Mouse (Mus musculus): ENCODE results near the gene Eif1b. TPM values are rescaled to one million over a fixed set of nuclear protein-coding genes. Genes with fewer than 3 reads are reported as not detected.

Gene Eif1b
- 272 TPM in 2 replicates for polyA plus RNA-seq (2016; fragmentation: Nextera tagmentation; extraction: Ambion mirVana)

GRCm38 (mm10) chr9:120492010-120492399, at the start of gene Eif1b:
Eif1b (plus strand) TSS chr9:120492232.
- peak within 1 kb of the TSS; percentile 100 for H3K4me3 ChIP-seq
- peak within 1 kb of the TSS; percentile 100 for H3K27ac ChIP-seq
- peaks cover 24% of the 10 kb centered on the region for H3K4me1 ChIP-seq
- H3K9me3 ChIP-seq = no peaks in the 10 kb centered on the region
- WGBS = 4% methylated on average over 19 of the region's 19 CpGs
- no peak for DNase-seq (ENCODE audit: extremely low spot score, low spot score)
- H3K36me3 ChIP-seq (replicated peaks) = peaks cover 31% of the 10 kb centered on the region
- no peaks in the 10 kb centered on the region for H3K27me3 ChIP-seq (ENCODE audit: poor library complexity, severe bottlenecking)

GRCm38 (mm10) chr9:120444642-120445041, 47.4 kb upstream of the Eif1b start:
- H3K4me1 ChIP-seq = no peaks in the 10 kb centered on the region
- peaks cover 6% of the 10 kb centered on the region; the same call in 1 of the 2 replicates for H3K9me3 ChIP-seq
- 87% methylated on average over 9 of the region's 9 CpGs for WGBS
- H3K36me3 ChIP-seq (replicated peaks) = no peaks in the 10 kb centered on the region
- no peaks in the 10 kb centered on the region for H3K27me3 ChIP-seq (ENCODE audit: poor library complexity, severe bottlenecking)
- no peak overlapping the region for H3K4me3 ChIP-seq
- DNase-seq (ENCODE audit: extremely low spot score, low spot score) = no peak
- H3K27ac ChIP-seq = 0 out of 2 replicates have a peak overlapping the region, but pooled peaks have one; percentile 4

GRCm38 (mm10) chr9:120449696-120450329, 42.2 kb upstream of the Eif1b start:
- WGBS = 82% methylated on average over 6 of the region's 6 CpGs
- Histone ChIP-seq H3K27ac (no peak overlapping the region), H3K4me3 (no peak overlapping the region), H3K36me3 (replicated peaks) (no peaks in the 10 kb centered on the region), H3K27me3 (ENCODE audit: poor library complexity, severe bottlenecking) (no peaks in the 10 kb centered on the region), H3K9me3 (no peaks in the 10 kb centered on the region), H3K4me1 (peaks cover 6% of the 10 kb centered on the region)
- no peak for DNase-seq (ENCODE audit: extremely low spot score, low spot score)

GRCm38 (mm10) chr9:120455768-120456655, 36.0 kb upstream of the Eif1b start:
- peak; percentile 75 for DNase-seq (ENCODE audit: extremely low spot score, low spot score)
- Histone ChIP-seq H3K4me1 (peaks cover 30% of the 10 kb centered on the region), H3K27ac (peak overlapping the region; percentile 89), H3K4me3 (peak overlapping the region; percentile 18), H3K36me3 (replicated peaks) (no peaks in the 10 kb centered on the region), H3K9me3 (peaks cover 4% of the 10 kb centered on the region; the same call in 1 of the 2 replicates), H3K27me3 (ENCODE audit: poor library complexity, severe bottlenecking) (no peaks in the 10 kb centered on the region)
- 8% methylated on average over 9 of the region's 9 CpGs for WGBS

GRCm38 (mm10) chr9:120470431-120470830, 21.6 kb upstream of the Eif1b start:
- Histone ChIP-seq H3K36me3 (replicated peaks) (no peaks in the 10 kb centered on the region), H3K9me3 (no peaks in the 10 kb centered on the region), H3K4me1 (peaks cover 10% of the 10 kb centered on the region), H3K27me3 (ENCODE audit: poor library complexity, severe bottlenecking) (no peaks in the 10 kb centered on the region), H3K27ac (no peak overlapping the region), H3K4me3 (no peak overlapping the region)
- 94% methylated on average over 1 of the region's 1 CpGs for WGBS
- no peak for DNase-seq (ENCODE audit: extremely low spot score, low spot score)

- no peak overlapping the region for H3K27ac ChIP-seq
- DNase-seq (ENCODE audit: extremely low spot score, low spot score) = no peak
- WGBS = 96% methylated on average over 3 of the region's 3 CpGs
- peaks cover 7% of the 10 kb centered on the region; the same call in 1 of the 2 replicates for H3K4me1 ChIP-seq
- no peaks in the 10 kb centered on the region for H3K27me3 ChIP-seq (ENCODE audit: poor library complexity, severe bottlenecking)
- H3K9me3 ChIP-seq = no peaks in the 10 kb centered on the region
- no peaks in the 10 kb centered on the region for H3K36me3 ChIP-seq (replicated peaks)
- no peak overlapping the region for H3K4me3 ChIP-seq
Measured at GRCm38 (mm10) chr9:120481644-120482043, 10.4 kb upstream of the Eif1b start.

GRCm38 (mm10) chr9:120482382-120482781, 9.7 kb upstream of the Eif1b start:
- H3K27ac ChIP-seq = no peak overlapping the region
- no peak for DNase-seq (ENCODE audit: extremely low spot score, low spot score)
- peaks cover 7% of the 10 kb centered on the region; the same call in 1 of the 2 replicates for H3K4me1 ChIP-seq
- WGBS = 92% methylated on average over 4 of the region's 4 CpGs
- H3K27me3 ChIP-seq (ENCODE audit: poor library complexity, severe bottlenecking) = no peaks in the 10 kb centered on the region
- no peaks in the 10 kb centered on the region for H3K9me3 ChIP-seq
- no peaks in the 10 kb centered on the region for H3K36me3 ChIP-seq (replicated peaks)
- H3K4me3 ChIP-seq = no peak overlapping the region

GRCm38 (mm10) chr9:120483101-120483500, 8.9 kb upstream of the Eif1b start:
- Histone ChIP-seq H3K4me1 (peaks cover 7% of the 10 kb centered on the region; the same call in 1 of the 2 replicates), H3K27ac (no peak overlapping the region), H3K27me3 (ENCODE audit: poor library complexity, severe bottlenecking) (no peaks in the 10 kb centered on the region), H3K36me3 (replicated peaks) (no peaks in the 10 kb centered on the region), H3K9me3 (no peaks in the 10 kb centered on the region), H3K4me3 (no peak overlapping the region)
- WGBS = 86% methylated on average over 8 of the region's 8 CpGs
- DNase-seq (ENCODE audit: extremely low spot score, low spot score) = no peak

GRCm38 (mm10) chr9:120487076-120487475, 5.0 kb upstream of the Eif1b start:
- WGBS = 91% methylated on average over 8 of the region's 8 CpGs
- Histone ChIP-seq H3K9me3 (no peaks in the 10 kb centered on the region), H3K27ac (no peak overlapping the region), H3K4me3 (no peak overlapping the region), H3K36me3 (replicated peaks) (no peaks in the 10 kb centered on the region), H3K27me3 (ENCODE audit: poor library complexity, severe bottlenecking) (no peaks in the 10 kb centered on the region), H3K4me1 (peaks cover 12% of the 10 kb centered on the region)
- no peak for DNase-seq (ENCODE audit: extremely low spot score, low spot score)

GRCm38 (mm10) chr9:120491509-120491908, 523 bp upstream of the Eif1b start:
- peaks cover 27% of the 10 kb centered on the region for H3K36me3 ChIP-seq (replicated peaks)
- peak overlapping the region; percentile 100 for H3K27ac ChIP-seq
- 85% methylated on average over 3 of the region's 3 CpGs for WGBS
- H3K4me1 ChIP-seq = peaks cover 24% of the 10 kb centered on the region
- H3K4me3 ChIP-seq = peak overlapping the region; percentile 100
- H3K27me3 ChIP-seq (ENCODE audit: poor library complexity, severe bottlenecking) = no peaks in the 10 kb centered on the region
- H3K9me3 ChIP-seq = no peaks in the 10 kb centered on the region
- DNase-seq (ENCODE audit: extremely low spot score, low spot score) = no peak

- WGBS = under 1% methylated on average over 97 of the region's 97 CpGs
- H3K27me3 ChIP-seq (ENCODE audit: poor library complexity, severe bottlenecking) = no peaks in the 10 kb centered on the region
- H3K9me3 ChIP-seq = no peaks in the 10 kb centered on the region
- peak overlapping the region; percentile 100 for H3K27ac ChIP-seq
- DNase-seq (ENCODE audit: extremely low spot score, low spot score) = peak; percentile 77
- H3K4me3 ChIP-seq = peak overlapping the region; percentile 100
- peaks cover 24% of the 10 kb centered on the region for H3K4me1 ChIP-seq
- peaks cover 36% of the 10 kb centered on the region for H3K36me3 ChIP-seq (replicated peaks)
Measured at GRCm38 (mm10) chr9:120492400-120493351, 644 bp downstream of the Eif1b start.

GRCm38 (mm10) chr9:120493781-120494180, 1.7 kb downstream of the Eif1b start:
- H3K27ac ChIP-seq = peak overlapping the region; percentile 100
- H3K36me3 ChIP-seq (replicated peaks) = peaks cover 36% of the 10 kb centered on the region
- peak overlapping the region; percentile 100 for H3K4me3 ChIP-seq
- 88% methylated on average over 12 of the region's 12 CpGs for WGBS
- peaks cover 24% of the 10 kb centered on the region for H3K4me1 ChIP-seq
- no peaks in the 10 kb centered on the region for H3K27me3 ChIP-seq (ENCODE audit: poor library complexity, severe bottlenecking)
- H3K9me3 ChIP-seq = no peaks in the 10 kb centered on the region
- no peak for DNase-seq (ENCODE audit: extremely low spot score, low spot score)

Measured in forebrain, embryonic 10.5 days (tissue).